Mouse (Mus musculus): ENCODE measurements around the gene Tmem107.

DNA sequence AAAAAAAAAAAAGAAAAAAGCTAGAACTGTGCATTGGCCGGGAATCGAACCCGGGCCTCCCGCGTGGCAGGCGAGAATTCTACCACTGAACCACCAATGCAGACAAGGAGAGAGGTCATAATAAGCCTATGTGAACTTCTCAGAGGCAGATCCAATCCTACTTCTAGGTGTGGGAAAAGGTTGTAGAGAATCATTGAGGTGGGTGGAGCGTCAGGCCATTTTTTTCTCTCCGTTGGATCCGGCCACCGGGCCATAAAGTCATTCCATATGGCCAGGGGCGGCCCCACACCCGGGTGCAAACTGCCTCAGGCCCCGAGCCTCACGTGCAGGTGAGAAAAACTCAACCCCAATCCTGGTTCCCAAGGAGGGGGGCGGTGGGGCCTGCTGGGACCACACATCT is 48.2 kb downstream of the Tmem107 start:
- no peak for TF ChIP-seq CTCF (IDR thresholded peaks at IDR 0.05; ENCODE audit: borderline replicate concordance, insufficient read depth, low read depth, low read length)
- TF ChIP-seq POLR2A (IDR thresholded peaks at IDR 0.05; ENCODE audit: borderline replicate concordance, insufficient read depth, low read length) = no peak

Data from cerebellum, adult 2 months (tissue).